ENCODE assay signal across 24 mouse cellular contexts in genomic region chr13:75377717-75378116, GRCm38 (mm10).
"Had no signal": no experiment of that assay in that cellular context is flagged by ENCODE, and none has a peak within 500 bp of the region (broad histone marks: within the 10 kb centered on the region; RNA-seq: fewer than 3 reads in every experiment).

No protein-coding gene starts in this region.

- H3K9ac ChIP-seq: heart, embryonic 13.5 days; heart, embryonic 15.5 days; hindbrain, embryonic 13.5 days; hindbrain, embryonic 15.5 days; kidney, embryonic 15.5 days; limb, embryonic 12.5 days had no signal

- H3K4me1 ChIP-seq: heart, embryonic 13.5 days; heart, embryonic 15.5 days; hindbrain, embryonic 13.5 days; hindbrain, embryonic 15.5 days; kidney, embryonic 15.5 days; limb, embryonic 10.5 days; limb, embryonic 12.5 days had no signal

- H3K4me2 ChIP-seq: heart, embryonic 11.5 days; heart, embryonic 13.5 days; heart, embryonic 15.5 days; hindbrain, embryonic 13.5 days; hindbrain, embryonic 15.5 days; kidney, embryonic 15.5 days; limb, embryonic 12.5 days had no signal

- H3K27me3 ChIP-seq: heart, embryonic 13.5 days; heart, embryonic 15.5 days; hindbrain, embryonic 13.5 days; hindbrain, embryonic 15.5 days; kidney, embryonic 15.5 days; limb, embryonic 12.5 days had no signal

- H3K9me3 ChIP-seq: heart, embryonic 13.5 days; heart, embryonic 15.5 days; hindbrain, embryonic 13.5 days; hindbrain, embryonic 15.5 days; kidney, embryonic 15.5 days; limb, embryonic 10.5 days; limb, embryonic 12.5 days had no signal

- H3K4me3 ChIP-seq: gastrocnemius, adult 2 months; heart, embryonic 13.5 days; heart, embryonic 15.5 days; hindbrain, embryonic 13.5 days; hindbrain, embryonic 15.5 days; kidney, embryonic 15.5 days; layer of hippocampus, adult 2 months; left cerebral cortex, adult 2 months; limb, embryonic 10.5 days; limb, embryonic 12.5 days had no signal

- ATAC-seq: hindbrain, postnatal 0 days; intestine, embryonic 16.5 days had no signal

- H3K36me3 ChIP-seq: heart, embryonic 13.5 days; heart, embryonic 15.5 days; hindbrain, embryonic 13.5 days; hindbrain, embryonic 15.5 days; kidney, embryonic 15.5 days; limb, embryonic 10.5 days; limb, embryonic 12.5 days had no signal

- DNase-seq: gastrocnemius, adult 2 months; gastrocnemius, postnatal 10 days; gastrocnemius, postnatal 25 days; heart, adult 18-20 months; heart, postnatal 14 days; heart, postnatal 36 days; kidney, adult 11 months; kidney, adult 2 months; kidney, adult 9 months; kidney, postnatal 14 days; kidney, postnatal 36 days had no signal

- H3K27ac ChIP-seq: gastrocnemius, adult 2 months; heart, embryonic 13.5 days; heart, embryonic 15.5 days; hindbrain, embryonic 13.5 days; hindbrain, embryonic 15.5 days; hindbrain, postnatal 0 days; kidney, embryonic 15.5 days; kidney, postnatal 0 days; layer of hippocampus, adult 2 months; left cerebral cortex, adult 2 months; limb, embryonic 10.5 days; limb, embryonic 12.5 days had no signal
